Mouse (Mus musculus): ENCODE data around the gene Tor1b.

Gene Tor1b

DNA sequence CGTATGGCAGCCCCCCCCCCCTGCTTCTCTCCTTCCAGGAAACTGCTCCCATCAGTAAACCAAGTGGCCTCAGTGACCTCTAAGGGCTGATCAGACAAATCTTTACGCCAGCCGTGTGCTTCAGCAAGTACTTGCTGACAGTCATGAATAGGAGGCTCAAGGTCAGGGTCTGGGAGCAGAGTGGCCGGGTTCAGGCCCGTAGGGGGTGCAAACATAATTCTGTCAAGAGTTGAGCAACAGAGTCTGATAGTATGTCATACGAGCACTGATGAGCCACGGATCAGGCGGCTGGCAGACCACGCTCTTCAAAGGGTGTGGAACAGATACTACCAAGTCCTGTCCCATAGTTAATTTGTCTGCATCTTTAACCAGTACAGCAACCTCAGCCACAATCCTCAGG lies 37.5 kb downstream of the Tor1b start:
- DNase-seq (ENCODE audit: low read depth) = no peak

- DNase-seq (ENCODE audit: low read depth) = no peak
These were observed 42.1 kb downstream of the Tor1b start for GRCm38 (mm10) chr2:30994853-30995252.

GRCm38 (mm10) chr2:30995432-30995996 lies 42.8 kb downstream of the Tor1b start:
- peak; percentile 52 for DNase-seq (ENCODE audit: low read depth)

GRCm38 (mm10) chr2:30998443-30999260 lies 45.9 kb downstream of the Tor1b start:
- DNase-seq (ENCODE audit: low read depth) = no peak

- no peak for DNase-seq (ENCODE audit: low read depth)
These were observed 50.1 kb downstream of the Tor1b start for GRCm38 (mm10) chr2:31002857-31003256.

- DNase-seq (ENCODE audit: low read depth) = peak; percentile 53
These were observed 52.7 kb downstream of the Tor1b start for GRCm38 (mm10) chr2:31005453-31005852.

DNA sequence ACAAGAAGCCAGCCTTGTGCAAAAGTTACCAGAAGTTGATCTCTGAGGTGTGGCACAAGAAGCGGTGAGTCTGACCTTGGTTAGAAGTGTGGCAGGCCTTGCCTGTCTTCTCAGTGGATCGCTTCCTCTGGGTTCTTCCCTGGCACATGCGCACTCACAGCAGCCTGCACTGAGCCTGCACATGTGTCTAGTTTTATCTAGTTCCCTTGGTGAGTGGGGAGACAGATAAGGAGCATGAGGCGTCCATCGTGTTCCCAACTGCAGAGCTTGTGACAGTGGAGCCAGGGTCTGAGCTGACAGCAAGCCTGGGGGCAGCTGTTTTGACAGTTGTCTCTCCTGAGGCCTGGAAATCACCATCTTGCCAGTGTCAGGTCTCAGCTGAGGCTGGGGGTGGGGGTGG lies 53.7 kb downstream of the Tor1b start:
- DNase-seq (ENCODE audit: low read depth) = no peak

GRCm38 (mm10) chr2:31007208-31007607 lies 54.4 kb downstream of the Tor1b start:
- DNase-seq (ENCODE audit: low read depth) = no peak
